Mouse (Mus musculus) lung, postnatal 36 days (tissue): ENCODE results near the gene Themis3.

Experiments used
- DNase-seq: peaks from one replicate; pipeline ENCODE4 v3.0.0; 2022; ENCODE audit warnings: mixed read lengths

The Themis3 gene

GRCm38 (mm10) chr17:66594435-66594834 is at the start of gene Themis3:
Gene Themis3, minus strand, starts transcription at chr17:66594621.
- DNase-seq = no peak

DNA sequence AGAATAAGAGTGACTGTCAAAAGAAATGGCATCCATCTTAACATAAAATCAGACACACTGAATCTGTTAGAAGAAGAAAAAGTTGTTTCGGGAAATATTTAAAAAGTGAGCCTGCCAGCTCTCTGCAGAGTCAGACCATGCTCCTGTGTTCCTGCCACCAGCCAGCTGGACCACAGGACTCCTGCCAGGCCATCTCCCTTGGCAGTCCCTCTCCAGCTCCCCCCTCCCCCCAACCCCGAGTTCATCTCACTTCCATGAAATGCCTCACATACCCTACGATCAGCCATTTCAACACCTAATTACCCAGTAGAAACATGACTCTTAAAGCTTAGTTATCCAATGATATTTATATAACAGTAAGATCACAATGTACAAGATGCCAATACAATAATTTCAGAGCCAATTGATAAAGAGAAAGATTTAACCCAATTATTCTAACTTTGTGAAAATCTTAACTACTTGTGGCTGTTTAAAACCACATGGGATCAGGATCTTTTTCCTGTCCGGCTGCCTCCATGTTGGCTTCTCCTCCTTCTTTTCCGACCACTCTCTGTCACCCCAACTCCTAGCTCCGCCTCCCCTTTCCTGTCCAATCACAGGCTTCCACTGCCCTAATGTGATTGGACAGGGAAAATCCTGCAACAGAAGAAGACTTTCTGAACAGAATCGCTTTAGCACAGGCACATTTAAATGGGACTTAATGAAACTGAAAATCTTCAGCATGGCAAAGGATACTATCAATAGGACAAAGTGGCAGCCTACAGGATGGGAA is 43.7 kb upstream of the Themis3 start:
- peak; percentile 45 for DNase-seq

DNA sequence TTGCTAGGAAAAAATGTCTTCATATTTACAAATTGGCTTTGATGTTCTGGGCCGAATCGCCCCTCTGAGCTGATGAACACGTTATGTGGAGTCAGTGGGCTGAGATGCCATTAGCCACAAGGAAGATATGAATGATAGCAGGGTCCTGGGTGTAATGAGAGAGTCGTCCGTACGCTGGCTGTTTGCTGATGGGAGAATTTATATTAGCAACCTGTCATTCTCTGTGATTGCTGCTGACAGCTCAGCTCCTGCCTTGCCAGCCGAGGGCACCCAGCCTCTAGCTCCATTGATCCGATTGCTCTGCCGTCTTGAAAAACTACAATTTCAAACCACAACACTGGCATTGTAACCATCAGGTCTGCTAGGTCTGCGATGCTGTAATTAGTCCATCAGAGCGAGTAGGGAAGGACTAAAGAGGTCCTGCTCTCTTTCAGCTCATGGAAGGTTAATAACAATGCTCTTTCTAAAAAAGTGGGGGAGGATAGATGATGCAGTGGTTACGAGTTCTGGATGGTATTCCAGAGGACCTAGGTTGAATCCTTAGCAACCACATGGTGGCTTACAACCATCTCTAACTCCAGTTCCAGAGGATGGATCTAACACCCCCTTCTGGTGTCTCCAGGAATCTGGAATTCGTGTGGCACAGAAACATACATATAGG is 25.7 kb upstream of the Themis3 start:
- DNase-seq = no peak

DNA sequence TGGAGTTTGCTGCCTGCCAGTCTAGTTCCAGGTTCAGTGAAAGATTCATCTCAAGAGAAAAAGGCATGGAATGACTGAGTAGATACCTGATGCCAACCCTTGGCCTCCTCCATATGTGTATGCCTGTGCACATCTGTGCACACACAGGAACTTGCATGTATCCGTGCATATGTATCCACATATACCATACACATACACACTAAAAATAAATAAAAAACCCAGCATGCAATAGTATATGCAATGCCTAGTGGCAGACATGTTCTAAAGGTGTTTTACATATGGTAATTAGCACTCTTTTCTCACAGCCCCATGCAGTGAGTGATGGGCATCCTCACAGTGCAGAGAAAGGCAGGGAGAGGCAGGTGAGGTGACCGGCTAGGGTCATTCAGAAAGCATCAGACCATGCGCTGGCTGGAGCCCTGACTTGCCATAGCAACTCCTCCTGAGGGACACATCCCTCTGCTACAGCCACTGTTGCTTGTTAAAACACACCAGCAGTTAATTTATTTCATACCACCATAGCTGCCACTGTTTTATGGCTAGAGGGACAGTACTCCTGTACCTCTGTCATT is 24.9 kb upstream of the Themis3 start:
- no peak for DNase-seq

GRCm38 (mm10) chr17:66610032-66610431 is 15.6 kb upstream of the Themis3 start:
- no peak for DNase-seq

- no peak for DNase-seq
Measured at GRCm38 (mm10) chr17:66604931-66605330, 10.5 kb upstream of the Themis3 start.

DNA sequence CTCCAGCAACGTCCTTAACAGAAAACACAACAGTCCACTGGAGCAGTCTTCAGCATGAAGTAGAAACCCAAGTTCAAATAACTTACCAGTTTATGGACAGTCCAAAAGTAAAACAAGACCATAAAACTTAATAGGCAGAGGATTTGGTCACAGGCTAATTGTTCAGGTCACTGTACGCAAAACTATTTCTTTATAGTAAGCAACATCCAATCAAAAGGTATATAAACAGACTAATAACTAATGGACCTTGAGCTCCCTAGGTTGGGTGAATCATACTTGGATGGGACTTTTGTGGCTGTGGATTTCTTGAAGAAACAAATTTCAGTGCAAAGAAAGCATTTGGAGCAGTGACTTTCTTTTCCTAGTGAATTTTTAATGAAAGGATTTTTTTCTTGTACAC is 6.8 kb upstream of the Themis3 start:
- no peak for DNase-seq

GRCm38 (mm10) chr17:66595867-66596266 is 1.4 kb upstream of the Themis3 start:
- no peak for DNase-seq

DNA sequence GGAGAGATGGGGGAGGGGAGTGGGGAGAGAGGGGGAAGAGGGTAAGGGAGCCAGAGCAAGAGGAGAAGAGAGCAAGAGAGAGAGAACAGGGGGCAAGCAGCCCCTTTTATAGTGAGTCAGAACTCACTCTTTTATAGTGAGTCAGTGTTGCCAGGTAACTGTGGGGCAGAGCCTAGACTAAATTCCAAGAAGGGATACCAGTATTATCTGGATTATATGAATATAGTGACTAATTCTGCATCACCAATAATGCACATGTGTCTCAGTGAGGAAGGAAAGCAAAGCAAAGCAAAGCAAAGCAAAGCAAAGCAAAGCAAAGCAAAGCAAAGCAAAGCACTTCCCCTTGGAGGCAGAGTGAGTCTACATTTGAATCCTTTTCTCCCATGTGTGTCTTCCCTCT is 835 bp upstream of the Themis3 start:
- no peak for DNase-seq

DNA sequence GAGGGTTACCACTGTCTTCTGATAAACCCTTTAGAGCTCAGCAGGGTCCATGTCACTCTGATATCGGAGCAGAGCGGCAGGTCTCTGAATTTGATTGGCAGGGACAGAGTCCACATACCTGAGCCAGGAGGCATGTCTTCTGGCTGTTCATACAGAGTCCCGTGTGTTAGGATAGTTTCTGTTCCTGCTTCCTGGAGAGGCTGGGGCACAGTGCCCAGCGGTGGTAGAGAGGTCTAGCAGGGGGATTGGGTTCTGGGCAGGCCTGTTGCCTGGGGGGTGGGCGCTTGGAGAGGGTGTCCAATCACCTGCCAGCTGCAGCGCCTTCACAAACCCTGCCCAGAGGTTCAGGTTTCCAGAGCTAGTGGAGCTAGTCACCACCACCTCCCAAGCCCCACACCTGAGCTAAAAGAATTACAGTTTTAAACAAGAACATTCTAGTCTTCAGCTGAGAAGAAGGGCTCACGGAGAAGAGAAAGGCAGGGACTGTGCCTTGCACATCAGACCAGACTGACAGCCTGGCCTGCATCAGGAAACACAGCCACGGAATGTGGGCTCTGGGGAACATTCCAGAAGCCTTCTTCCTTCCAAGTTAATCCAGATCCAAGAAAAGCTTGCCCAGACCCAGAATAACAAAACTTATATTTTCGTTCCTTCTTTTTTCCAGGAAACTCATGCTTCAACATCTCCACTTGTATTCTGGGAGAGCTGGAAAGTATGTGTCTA is 3.9 kb downstream of the Themis3 start:
- peak; percentile 39 for DNase-seq

DNA sequence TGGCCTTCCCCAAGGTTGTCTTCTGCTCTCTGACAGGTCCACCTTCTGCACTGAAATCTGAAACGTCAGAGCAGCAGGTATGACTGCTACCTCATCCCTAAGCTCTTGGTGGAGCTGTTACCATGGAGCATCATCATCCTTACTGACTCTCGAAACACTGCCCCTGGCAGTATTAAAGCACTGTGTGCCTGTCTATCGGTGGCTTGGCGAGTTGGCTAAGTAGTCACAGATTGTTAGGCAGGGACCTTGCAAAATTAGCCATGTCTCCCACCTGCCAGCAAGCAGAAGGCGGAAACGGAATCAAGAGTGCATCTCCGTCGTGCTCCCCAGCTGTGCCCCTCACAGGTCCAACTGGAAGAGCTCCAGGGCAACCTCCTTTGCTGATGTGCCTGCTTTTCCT is 4.6 kb downstream of the Themis3 start:
- no peak for DNase-seq

DNA sequence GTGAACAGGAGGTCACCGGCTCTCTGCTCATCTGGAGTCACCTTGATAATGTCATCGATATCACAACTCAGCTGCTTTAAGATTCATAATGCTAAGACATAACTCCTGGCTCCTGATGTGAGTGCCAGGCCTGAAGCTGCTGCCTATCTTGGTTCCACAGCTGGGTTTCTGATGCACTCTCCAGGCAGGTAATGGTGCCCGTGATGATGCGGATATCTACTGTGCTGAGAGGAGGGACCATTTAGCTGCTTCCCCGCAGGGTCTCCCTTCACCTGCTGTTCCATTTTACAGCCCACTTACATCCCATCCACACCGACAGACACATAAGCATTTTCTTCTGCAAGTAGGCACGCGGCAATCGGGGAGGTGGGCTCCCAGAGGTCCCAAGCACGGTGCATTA is 7.7 kb downstream of the Themis3 start:
- no peak for DNase-seq

DNA sequence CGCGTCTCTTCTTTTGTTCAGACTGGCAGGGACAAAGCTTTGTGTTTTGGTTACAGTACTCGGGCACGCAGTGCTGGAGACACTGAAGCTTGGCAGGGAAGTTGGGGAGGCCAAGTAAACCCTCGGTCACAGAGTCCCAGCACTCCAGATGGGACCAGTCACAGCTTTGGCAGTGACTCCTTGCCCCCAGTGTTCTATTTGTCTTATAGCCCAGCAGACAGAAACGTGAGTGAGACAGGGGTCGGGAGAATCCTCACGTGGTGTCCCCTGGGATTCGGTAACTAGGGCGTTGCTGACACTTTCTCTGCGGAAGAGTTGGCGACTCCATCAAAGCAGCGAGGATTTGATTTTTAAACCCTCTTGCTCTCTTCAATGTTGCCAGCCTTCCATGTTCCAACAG is 8.3 kb downstream of the Themis3 start:
- peak; percentile 50 for DNase-seq

DNA sequence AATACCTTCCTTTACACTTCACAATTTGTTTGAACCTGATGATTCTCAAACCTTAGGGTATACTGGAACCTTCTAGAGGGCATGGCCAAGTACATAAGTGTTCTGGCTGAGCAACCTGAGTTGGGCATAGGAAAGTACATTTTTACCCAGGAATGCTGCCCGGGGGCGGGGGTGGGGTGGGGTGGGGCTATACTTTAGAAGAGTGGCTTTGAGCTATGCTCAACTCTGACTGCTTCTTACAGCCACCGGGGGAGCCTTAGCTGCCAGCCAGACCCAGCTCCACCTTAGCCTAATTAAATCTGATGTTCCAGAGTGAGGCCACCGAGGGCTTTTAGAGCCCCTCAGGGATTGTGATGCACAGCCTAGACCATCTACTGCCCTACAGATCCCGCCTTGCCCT is 13.4 kb downstream of the Themis3 start:
- DNase-seq = no peak

- peak; percentile 75 for DNase-seq
Measured at GRCm38 (mm10) chr17:66578007-66578406, 16.4 kb downstream of the Themis3 start.

DNA sequence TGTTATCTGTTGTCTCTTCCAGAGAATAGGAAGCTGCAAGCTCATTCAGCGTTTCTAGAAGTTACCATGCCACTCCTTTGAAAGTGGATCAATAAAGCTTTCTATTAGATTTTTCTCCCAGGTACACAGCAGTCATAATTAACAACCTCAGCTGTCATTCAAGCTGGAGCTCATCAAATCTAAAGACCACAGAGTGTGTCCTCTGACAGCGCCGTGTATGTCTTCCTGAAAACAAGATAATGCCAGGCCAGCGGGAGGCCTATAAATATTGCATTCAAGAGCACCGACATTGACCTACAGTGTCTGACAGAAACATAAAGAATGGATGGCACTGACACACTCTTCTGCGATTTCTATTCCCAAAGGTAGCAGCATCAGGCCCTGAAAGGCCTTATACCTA is 16.9 kb downstream of the Themis3 start:
- DNase-seq = no peak

- DNase-seq = peak; percentile 67
Measured at GRCm38 (mm10) chr17:66572677-66573060, 21.8 kb downstream of the Themis3 start.

DNA sequence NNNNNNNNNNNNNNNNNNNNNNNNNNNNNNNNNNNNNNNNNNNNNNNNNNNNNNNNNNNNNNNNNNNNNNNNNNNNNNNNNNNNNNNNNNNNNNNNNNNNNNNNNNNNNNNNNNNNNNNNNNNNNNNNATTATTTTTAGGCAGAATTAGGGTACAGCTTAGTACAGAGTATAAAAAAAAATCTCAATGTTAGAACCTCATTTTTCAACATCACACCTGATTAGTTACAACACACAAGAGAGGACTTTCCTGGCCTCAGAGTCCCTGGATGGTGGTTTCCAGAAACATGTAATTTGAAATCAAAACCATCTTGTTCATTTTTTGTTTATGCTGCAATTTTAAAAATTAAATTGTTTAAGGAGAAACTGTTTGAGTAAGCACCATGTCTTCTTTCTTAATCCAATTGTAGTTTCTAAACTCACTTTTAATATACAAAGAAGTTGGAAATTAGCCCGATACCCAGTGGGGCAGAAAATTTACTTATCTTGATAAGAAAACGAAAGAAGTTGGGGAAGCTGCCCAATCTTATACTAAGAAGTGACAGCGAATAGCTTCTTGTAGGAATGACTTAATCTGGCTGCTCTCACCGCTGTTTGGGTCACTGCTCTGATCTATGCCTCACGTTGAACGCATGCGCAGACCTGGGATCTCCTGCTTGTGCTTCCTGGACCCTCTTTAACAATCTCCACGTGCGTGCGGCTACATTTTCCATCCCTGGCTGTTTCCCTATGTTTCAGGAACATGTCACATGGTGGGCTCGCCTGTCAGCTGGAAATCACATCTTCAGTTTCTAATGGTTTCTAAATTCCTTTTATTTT is 22.4 kb downstream of the Themis3 start:
- DNase-seq = peak; percentile 25

- DNase-seq = peak; percentile 66
Measured at GRCm38 (mm10) chr17:66564213-66564612, 30.2 kb downstream of the Themis3 start.

GRCm38 (mm10) chr17:66563551-66563950 is 30.9 kb downstream of the Themis3 start:
- no peak for DNase-seq

DNA sequence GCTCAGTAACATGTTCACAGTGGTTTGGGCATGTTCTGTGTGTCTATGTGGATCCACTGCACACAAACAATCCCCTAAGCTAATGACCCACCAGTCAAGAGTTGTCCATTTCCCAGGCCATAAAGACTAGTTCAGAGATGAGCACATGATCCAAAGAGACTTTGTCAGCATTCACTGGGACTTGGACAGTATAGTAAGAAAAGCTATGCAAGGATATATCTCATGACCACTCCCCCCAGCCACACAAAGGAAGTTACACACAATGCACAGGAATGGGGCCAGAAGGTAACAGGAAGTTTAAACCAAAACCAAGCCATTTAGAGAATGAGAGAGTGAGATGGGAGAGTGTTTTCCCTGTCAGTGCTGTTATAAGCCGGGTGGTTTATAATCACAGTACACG is 33.0 kb downstream of the Themis3 start:
- DNase-seq = peak; percentile 43
